Mouse (Mus musculus) left cerebral cortex, adult 6 months (tissue): ENCODE data around the gene A26c2. TPM values are rescaled to one million over a fixed set of nuclear protein-coding genes. Genes with fewer than 3 reads are reported as not detected.

ENCODE experiments used
- long read RNA-seq, 2 experiments: library from polyadenylated mRNA; unstranded; transcript quantifications; one replicate each; pipeline ENCODE4 v2.0.0; 2019 to 2020
- polyA plus RNA-seq: library from polyadenylated mRNA; unstranded; fragments of <200 nt; fragmentation: Nextera tagmentation; gene quantifications from 2 replicates; pipeline ENCODE4 v1.2.3, GENCODE M21; 2021

A26c2 gene
- polyA plus RNA-seq = not detected in 2 replicates
- long read RNA-seq, experiment 1 = 0 reads
- long read RNA-seq, experiment 2 = 0 reads

DNA sequence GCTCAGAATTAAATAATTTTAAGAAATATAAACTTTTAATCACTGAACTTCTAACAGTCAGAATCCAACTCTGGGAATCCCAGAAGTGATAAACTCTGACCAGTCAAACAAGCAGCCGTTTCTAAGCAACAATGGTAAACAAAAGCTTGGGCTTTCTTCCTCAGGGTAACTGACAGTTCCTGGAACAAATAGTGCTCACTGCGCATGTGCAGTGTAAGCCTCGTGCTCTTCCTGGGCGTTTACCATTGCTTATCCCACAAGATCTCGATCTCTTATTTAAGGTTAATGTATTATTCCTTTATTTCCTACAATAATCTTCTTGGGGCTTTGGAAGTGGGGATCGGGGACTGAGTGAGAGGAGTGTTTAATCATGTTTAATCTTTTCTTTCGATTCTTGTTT lies at the start of gene A26c2:
A26c2 (minus strand) TSS at position 101 of the 400 bp plus-strand sequence.

